Mouse (Mus musculus) adipose tissue, adult 10 weeks (tissue): ENCODE data around the gene Cmya5. TPM values are rescaled to one million over a fixed set of nuclear protein-coding genes. Genes with fewer than 3 reads are reported as not detected.

Source experiments
- polyA plus RNA-seq: library from polyadenylated mRNA; stranded (reverse); fragments of 350-450 nt; fragmentation: Illumina TruSeq; extraction: RNeasy Lipid Tissue Mini Kit (QIAGEN cat#74804); gene quantifications from one replicate; pipeline ENCODE4 v1.2.3, GENCODE M21; 2014; ENCODE audit warnings: low read depth, low replicate concordance

The Cmya5 gene
- 0.52 TPM for polyA plus RNA-seq

DNA sequence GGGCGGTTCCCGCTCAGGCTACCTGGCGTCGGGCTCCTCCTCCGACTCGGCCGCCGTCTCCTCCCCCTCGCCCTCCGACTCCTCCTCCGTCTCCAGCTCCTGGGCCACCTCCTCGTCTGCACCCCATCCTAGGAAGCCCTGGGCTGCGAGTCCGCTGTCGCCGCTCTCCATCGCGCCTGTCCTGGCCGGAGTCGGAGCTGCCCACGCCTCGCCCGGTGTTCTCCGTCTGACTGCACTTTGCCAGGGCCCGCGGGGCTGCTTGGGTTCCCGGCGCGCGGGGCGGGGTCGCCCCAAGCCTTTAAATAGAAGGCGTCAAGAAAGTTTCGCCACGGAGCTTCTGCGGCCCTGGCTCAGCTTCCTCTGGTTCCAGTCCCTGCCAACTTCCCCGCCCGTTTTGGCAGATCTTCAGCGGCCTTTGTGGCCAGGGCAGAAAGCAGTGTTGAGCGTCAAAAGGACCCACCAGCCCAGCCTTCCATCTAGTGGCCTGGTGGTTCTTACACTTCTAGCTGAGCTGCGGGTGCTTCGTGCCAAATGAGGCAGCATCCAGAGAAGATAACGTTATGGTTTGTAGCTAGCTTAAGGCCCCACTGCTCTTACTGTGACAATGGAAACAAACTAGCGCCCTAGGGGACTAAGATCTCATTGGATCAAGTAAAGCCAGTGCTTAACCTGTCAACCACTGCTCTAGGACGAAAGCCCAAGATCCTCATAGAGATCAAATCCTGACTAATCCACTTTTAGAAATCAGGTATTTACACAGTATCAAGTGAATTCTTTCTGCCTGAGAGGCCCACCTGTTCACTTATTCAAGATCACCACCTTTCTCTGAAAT, at the start of gene Cmya5:
Gene Cmya5, minus strand, starts transcription at position 389 of the 832 bp plus-strand sequence.

DNA sequence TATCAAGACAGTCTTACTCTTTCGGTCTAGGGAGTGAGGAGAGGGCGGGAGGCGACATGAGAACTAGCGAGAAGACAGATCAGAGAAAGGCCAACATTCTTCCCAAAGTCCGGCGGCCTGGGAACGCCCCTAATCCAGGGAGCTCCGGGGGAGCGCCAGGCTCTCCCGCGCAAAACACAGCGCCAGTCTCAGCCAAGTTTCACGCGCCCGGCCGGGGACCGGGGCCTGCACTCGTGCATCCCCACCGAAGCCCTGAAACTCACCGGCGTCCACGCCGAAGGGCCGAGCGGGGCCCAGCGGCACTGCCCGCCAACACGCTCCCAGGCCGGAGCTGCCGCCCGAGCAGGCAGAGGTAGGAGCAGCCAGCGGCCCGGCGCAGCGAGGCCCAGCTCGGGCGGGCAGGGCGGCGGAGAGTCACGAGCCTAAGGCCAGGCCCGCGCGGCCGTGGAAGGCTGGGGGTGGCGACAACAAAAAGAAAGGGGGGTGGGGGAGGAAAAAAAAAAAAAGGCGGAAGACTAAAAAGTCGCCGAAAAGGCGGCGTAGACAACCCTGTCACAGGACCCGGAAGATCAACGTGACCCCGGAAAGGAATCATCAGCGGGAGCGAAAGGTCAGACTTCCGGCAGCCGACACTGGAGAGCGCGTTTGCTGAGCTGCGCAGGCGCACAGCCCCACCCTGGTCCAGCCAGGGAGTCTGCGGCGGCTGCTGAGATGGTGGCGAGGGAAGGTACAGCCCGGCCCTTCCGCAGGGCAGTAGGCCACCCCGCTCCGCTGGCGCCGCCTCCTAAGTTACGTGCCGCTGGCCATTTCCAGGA, 47.5 kb upstream of the Cmya5 start, which contains the start of gene Tent2:
Gene Tent2, minus strand, starts transcription at position 555 of the 815 bp plus-strand sequence.

Other genes with a start within 250 kb of the Cmya5 start
- 26.5 TPM for gene Tent2, start 47.7 kb upstream of the Cmya5 start, polyA plus RNA-seq
- 7.3 TPM for gene Homer1, start 154.9 kb upstream of the Cmya5 start, polyA plus RNA-seq